Mouse (Mus musculus) CD4-positive, CD25-positive, alpha-beta regulatory T cell, adult 4 months (primary cell): Measurements from ENCODE around the gene Smarca2. TPM values are rescaled to one million over a fixed set of nuclear protein-coding genes. Genes with fewer than 3 reads are reported as not detected.

ENCODE experiments used
- ATAC-seq: one replicate; pipeline ENCODE4 v1.8.0; 2017
- polyA plus RNA-seq, 2 experiments: library from polyadenylated mRNA; unstranded; fragments of 100-300 nt; shearing (Covaris generic); gene quantifications; one replicate each; pipeline ENCODE4 v1.2.1; 2017

Gene Smarca2
- polyA plus RNA-seq, 2 experiments from 2014 or later: 40.8 to 49.9 TPM

GRCm38 (mm10) chr19:26748676-26749075 lies 143.8 kb downstream of the Smarca2 start:
- no peak for ATAC-seq

- ATAC-seq: no peak
These were observed 144.7 kb downstream of the Smarca2 start for GRCm38 (mm10) chr19:26749427-26750137.

GRCm38 (mm10) chr19:26752611-26753163 lies 147.8 kb downstream of the Smarca2 start:
- ATAC-seq: no peak

DNA sequence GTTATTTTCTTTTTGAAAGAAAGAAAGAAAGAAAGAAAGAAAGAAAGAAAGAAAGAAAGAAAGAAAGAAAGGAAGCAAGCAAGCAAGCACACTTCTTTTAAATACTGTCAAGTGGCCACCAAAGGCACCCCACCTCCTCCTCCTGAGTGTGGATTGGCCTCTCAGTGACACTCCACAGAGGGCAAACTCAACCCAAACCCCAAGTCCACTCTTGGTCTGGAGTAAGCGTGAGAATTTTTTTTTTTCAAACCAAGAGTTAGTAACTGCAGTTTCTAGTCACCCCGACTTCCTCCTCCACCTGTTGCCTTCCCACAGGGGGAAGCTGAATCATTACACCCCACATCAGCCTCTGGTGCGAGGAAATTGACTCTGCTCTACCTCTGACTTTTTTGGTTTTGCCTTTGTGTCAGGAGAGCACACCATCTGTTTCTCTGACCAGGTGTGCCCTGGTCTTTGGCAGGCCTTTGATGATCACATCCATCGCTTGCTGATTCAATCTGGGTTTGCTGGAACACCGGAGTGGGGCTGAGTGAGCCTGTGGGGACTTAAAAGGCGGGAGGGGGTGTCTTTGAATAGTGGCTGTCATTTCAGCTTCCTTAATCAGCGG lies 148.5 kb downstream of the Smarca2 start:
- peak; percentile 40 for ATAC-seq

- no peak for ATAC-seq
These were observed 149.4 kb downstream of the Smarca2 start for GRCm38 (mm10) chr19:26754016-26754794.

GRCm38 (mm10) chr19:26755991-26756390 lies 151.1 kb downstream of the Smarca2 start:
- no peak for ATAC-seq

- no peak for ATAC-seq
These were observed 151.5 kb downstream of the Smarca2 start for GRCm38 (mm10) chr19:26756399-26756798.

GRCm38 (mm10) chr19:26758156-26758555 lies 153.3 kb downstream of the Smarca2 start:
- peak; percentile 33 for ATAC-seq

DNA sequence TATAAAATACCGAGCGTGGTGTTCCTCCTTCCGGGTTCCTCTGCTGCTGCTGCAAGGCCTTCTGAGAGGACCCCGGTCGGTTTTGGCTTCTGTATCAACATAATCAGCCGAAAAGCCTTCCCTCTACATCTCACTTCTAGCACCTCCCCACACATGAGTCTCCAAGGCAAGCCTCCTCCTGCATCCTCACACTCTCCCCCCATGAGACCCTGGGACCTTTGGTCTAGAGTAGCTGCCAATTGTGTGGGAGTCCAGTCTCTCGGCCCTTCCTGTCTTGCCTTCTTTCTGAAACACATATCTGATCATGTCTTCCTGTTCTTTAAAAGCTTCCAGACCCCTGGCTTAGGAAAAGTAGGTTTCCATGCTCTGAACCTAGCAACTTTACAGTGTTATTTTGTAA lies 153.8 kb downstream of the Smarca2 start:
- no peak for ATAC-seq

- ATAC-seq: peak; percentile 64
These were observed 154.4 kb downstream of the Smarca2 start for GRCm38 (mm10) chr19:26759295-26759694.

DNA sequence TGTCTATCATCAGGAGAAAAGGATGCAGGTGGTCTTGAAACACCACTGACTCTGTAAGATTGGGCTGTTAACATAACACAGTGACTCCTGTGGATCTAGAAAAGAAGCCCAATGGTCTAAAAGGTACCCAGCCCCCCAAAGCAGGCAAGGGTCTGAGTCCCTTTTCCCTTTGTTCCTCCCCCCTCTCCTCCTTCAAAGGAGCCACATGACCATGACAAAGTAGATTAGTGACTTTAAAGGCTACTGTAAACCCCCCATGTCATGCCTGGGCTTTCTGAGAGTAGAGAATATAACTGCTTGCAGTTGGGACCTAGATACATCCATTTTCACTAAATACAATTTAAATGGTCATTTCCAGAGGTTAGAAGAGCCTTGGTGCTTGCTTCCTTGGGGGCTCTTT lies 156.4 kb downstream of the Smarca2 start:
- ATAC-seq: no peak

DNA sequence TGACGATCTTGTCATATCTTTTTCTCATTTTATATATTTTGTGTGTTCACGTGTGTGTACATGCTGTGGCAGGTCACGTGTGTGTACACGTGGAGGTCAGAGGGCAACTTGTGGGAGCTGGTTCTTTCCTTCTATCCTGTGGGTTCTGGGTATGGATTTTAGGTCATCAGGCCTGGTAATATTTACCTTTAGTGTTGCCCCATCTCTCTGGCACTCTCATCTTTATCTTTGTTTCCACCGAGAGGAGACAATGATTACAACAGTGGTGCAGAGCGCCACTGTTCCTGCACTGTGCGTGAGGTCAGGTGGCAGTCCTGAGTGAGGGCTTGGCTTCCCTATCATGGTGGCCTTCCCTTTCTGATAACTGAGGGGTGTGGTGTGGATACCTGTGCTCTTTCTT lies 160.6 kb downstream of the Smarca2 start:
- no peak for ATAC-seq

GRCm38 (mm10) chr19:26767454-26767853 lies 162.6 kb downstream of the Smarca2 start:
- ATAC-seq: no peak

DNA sequence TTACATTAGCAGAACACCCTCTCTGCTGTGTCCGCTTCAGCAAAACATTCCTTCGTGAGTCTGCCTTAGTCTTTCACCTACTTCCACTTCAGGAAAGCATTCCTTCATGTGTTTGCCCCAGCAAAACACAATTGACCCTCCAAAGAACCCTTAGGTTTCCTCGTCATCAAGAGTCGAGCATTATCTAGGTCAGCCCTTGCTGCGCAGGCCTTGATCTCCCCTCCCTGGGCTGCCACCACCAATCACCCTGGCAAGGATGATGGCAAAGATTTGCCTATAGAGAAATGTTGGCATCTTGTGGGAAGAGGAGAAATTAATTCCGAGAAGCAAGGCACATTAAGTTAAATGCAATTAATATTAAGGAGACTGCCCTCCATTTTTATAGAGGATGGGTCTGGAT lies 163.1 kb downstream of the Smarca2 start:
- no peak for ATAC-seq

GRCm38 (mm10) chr19:26768846-26769245 lies 164.0 kb downstream of the Smarca2 start:
- ATAC-seq: no peak

DNA sequence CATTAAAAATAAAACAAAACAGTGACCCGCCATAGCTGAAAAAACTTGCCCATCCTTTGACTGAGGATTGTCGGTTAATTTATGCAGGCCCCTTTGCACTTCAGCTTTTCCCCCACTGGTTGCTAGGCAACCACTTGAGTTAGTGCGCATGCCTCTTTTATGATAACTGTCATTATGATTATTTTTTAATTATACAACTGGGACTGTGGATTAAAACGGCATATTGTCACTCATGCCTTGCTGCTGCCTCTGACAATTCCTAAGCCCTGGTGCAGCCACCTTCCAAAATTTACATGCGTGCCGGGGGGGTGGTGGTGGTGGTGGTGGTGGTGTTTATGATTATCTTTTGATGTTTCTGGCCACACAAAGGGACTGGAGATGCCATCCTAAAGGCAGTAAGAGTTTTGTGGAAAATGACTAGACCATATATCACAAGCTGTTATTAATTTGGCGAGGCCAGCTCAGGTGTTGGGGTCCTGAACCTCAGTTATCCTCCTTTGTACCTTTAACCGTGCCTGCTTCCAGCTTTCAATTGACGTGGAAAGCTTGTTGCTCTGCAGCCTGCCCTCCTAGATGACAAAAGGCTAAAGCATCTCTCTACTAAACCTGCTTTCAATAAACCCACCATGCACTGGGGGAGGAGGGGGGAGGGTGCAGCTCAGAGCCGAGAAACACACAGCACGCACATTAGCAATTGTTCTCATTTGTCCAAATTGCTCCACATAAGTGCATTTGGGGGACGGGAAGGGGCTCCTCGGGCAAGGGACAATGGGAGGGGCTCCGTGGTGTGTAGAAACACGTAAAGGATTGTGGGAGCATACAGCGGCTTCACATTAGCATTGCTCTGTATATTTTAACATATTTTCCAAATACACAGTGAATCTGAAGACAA lies 165.0 kb downstream of the Smarca2 start:
- no peak for ATAC-seq

- ATAC-seq: no peak
These were observed 165.7 kb downstream of the Smarca2 start for GRCm38 (mm10) chr19:26770592-26770991.

DNA sequence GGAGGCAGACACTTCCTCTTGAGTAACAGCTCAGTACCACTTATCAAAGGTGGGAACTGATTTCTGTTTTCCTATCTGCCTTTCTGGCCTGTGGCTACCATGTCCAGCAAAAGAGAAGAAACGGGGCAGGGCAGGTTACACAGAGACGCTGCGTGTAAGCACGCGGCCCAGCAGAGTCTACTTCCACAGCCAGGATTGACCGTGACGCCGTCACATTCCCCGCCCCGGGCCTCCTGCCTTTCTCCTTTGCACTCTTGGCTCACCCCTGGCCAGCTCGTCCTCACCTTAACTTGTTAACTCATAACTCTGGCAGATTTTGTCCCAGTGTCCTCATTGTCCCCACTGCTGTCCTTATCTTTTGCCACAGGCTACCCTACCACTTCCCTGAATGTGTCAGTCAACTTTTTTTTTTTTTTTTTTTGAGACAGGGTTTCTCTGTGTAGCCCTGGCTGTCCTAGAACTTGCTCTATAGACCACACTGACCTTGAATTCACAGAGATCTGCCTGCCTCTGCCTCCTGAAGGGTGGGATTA lies 167.3 kb downstream of the Smarca2 start:
- no peak for ATAC-seq

GRCm38 (mm10) chr19:26776066-26777025 lies 171.5 kb downstream of the Smarca2 start:
- ATAC-seq: no peak

GRCm38 (mm10) chr19:26778199-26778598 lies 173.3 kb downstream of the Smarca2 start:
- ATAC-seq: no peak

- peak; percentile 68 for ATAC-seq
These were observed 176.4 kb downstream of the Smarca2 start for GRCm38 (mm10) chr19:26781209-26781608.
